Mouse (Mus musculus): Measurements from ENCODE around the gene Klhdc1.

Gene Klhdc1

GRCm38 (mm10) chr12:69240876-69241275 is at the start of gene Klhdc1:
Gene Klhdc1 (plus strand): TSS chr12:69241176.
- no peak for DNase-seq (ENCODE audit: low spot score in 2 of 2)

DNA sequence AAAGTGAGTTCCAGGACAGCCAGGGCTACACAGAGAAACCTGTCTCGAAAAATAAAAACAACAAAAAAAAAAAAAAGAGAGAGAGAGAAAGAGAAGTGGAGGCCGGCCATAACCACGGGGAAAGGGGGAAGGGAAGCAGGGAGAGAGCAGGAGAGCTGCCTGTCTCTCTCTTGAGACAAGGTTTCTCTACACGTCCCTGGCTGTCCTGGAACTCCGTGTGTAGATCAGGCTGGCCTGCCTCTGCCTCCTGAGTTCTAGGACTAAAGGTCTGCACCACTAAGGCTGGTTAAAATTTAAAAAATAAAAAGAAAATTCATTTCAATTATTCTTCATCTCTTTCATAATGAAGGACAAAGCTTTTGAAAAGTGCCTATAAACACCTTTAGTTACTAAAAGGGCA is 49.6 kb upstream of the Klhdc1 start:
- no peak for DNase-seq (ENCODE audit: low spot score in 2 of 2)

DNA sequence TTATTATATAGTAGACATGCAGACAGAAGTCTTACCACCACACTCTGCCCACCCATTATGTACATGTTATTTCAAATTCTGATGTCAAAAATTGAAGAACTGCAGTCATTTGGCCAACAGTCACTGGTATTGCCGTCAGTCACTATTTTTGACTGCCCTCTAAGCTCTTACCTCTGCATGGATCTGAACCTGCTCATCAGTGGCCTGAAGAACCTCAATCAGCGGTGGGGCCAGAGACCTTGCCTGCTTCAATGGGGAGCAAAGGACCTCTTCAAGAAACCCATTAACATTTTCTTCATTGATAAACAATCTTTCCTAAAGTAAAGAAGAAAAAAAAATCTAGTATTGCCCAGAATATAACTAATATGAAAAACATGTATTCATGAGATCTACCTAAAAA is 48.3 kb upstream of the Klhdc1 start:
- no peak for DNase-seq (ENCODE audit: low spot score in 2 of 2)

GRCm38 (mm10) chr12:69196444-69197377 is 44.3 kb upstream of the Klhdc1 start, which contains the start of gene Gm49383:
Gene Gm49383 (minus strand): TSS chr12:69197104.
- peak; percentile 61 to 66 for DNase-seq (ENCODE audit: low spot score in 2 of 2)

- peak in 1 of 2 experiments; percentile 43 for DNase-seq (ENCODE audit: low spot score in 2 of 2)
Observed at GRCm38 (mm10) chr12:69197378-69198163, 43.4 kb upstream of the Klhdc1 start.

DNA sequence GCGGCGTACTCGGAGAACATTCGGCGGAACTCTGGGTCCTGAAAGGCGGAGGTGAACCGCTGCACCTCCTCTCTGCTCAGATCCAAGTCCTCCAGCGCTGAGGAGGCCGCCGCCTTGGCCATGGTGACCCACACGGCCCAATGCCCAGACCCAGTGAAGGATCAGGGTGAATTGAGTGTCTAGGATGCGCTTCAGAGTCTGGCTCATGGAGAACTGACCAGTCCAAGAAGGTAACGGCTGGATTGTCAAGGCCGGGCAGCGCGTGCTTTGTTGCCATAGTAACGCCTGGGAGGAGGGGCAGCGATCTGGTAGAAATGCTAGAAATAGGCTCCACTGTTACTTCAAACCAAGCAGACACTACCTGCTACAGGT is 42.8 kb upstream of the Klhdc1 start, which contains the start of gene Dnaaf2:
Gene Dnaaf2 (minus strand): TSS at position 266 of the 372 bp plus-strand sequence.
- DNase-seq (ENCODE audit: low spot score in 2 of 2): peak; percentile 74 to 75

GRCm38 (mm10) chr12:69198985-69199384 is 42.0 kb upstream of the Klhdc1 start:
- DNase-seq (ENCODE audit: low spot score in 2 of 2): no peak

- no peak for DNase-seq (ENCODE audit: low spot score in 2 of 2)
Observed at GRCm38 (mm10) chr12:69204052-69204833, 36.7 kb upstream of the Klhdc1 start, which contains the start of gene Gm49384. Gene Gm49384 (minus strand): TSS chr12:69204267.

GRCm38 (mm10) chr12:69207396-69207795 is 33.6 kb upstream of the Klhdc1 start:
- DNase-seq (ENCODE audit: low spot score in 2 of 2): no peak

DNA sequence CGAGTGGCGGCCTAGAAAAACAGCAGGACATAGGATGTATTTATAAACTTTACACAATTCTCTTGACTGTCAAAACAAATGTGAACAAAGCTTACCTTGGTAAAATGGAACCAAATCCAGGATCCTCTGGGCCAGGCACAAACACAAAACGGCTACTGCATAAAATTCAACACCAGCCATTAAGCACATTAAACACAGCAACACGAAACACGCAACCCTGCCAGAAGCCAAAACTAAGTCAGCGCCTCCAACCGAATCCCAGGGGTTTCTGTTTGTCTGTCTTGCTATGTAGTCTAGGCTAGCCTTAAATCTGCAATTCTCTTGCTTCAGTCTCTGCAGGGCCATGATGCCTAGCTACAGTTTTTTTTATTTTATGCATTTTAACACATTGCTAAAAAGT is 33.0 kb upstream of the Klhdc1 start:
- DNase-seq (ENCODE audit: low spot score in 2 of 2): no peak

- no peak for DNase-seq (ENCODE audit: low spot score in 2 of 2)
Observed at GRCm38 (mm10) chr12:69208520-69208919, 32.5 kb upstream of the Klhdc1 start.

GRCm38 (mm10) chr12:69210056-69210979 is 30.7 kb upstream of the Klhdc1 start:
- no peak for DNase-seq (ENCODE audit: low spot score in 2 of 2)

- no peak for DNase-seq (ENCODE audit: low spot score in 2 of 2)
Observed at GRCm38 (mm10) chr12:69211057-69211456, 29.9 kb upstream of the Klhdc1 start.

GRCm38 (mm10) chr12:69213186-69213777 is 27.7 kb upstream of the Klhdc1 start:
- DNase-seq (ENCODE audit: low spot score in 2 of 2): no peak

GRCm38 (mm10) chr12:69214393-69214792 is 26.6 kb upstream of the Klhdc1 start:
- no peak for DNase-seq (ENCODE audit: low spot score in 2 of 2)

DNA sequence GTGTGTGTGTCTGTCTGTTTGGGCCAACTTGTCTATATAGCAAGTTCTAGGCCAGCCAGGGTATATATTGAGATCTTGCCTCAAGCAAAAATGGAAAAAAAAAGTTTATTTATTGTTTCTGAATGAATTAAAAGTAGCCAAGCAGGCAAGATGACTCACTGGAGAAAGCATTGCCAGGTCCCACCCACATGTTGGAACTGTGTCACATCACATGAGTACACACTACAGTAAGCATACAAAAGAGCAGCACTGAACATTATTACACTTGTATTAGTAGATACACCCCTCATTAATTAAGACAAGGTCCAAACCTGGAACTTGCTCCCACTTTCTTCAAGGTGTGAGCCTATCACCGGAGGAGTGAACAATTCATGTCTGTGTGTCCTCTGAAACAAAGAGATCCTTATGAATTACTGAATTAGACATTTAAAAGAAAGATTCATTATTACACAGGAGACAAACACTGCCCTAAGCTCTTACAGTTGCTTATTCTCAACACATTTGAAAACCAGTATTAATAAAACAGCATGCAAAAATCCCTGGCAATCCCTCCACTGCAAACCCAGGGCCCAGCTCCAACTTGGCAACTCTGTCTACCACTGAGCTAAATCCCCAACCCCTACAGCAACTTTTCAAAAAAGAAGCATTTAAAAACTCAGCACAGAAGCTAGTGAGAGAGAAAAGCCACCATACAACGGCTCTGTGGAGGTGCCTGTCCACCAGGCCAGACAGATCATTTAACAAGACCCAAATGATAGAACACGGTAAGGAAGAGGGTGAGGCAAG is 25.8 kb upstream of the Klhdc1 start:
- DNase-seq (ENCODE audit: low spot score in 2 of 2): peak; percentile 62 to 78

- DNase-seq (ENCODE audit: low spot score in 2 of 2): no peak
Observed at GRCm38 (mm10) chr12:69216587-69216986, 24.4 kb upstream of the Klhdc1 start.

GRCm38 (mm10) chr12:69220613-69221277 is 20.2 kb upstream of the Klhdc1 start:
- DNase-seq (ENCODE audit: low spot score in 2 of 2): no peak
